Mouse (Mus musculus) layer of hippocampus, postnatal 14 days (tissue): ENCODE measurements around the gene Fbxl17. TPM values are rescaled to one million over a fixed set of nuclear protein-coding genes. Genes with fewer than 3 reads are reported as not detected.

Experiments
- DNase-seq, 2 experiments: peaks; one replicate each; pipeline ENCODE4 v3.0.0; 2021 to 2022; ENCODE audit warnings: low spot score in 2 of 2, mixed read lengths in 1 of 2
- total RNA-seq, 2 experiments: library from RNA; stranded (reverse); gene quantifications; 2 replicates each; pipeline ENCODE4 v1.2.3; 2021

Fbxl17 gene
- total RNA-seq, 2 experiments from 2014 or later = 50.6 to 56.8 TPM

DNA sequence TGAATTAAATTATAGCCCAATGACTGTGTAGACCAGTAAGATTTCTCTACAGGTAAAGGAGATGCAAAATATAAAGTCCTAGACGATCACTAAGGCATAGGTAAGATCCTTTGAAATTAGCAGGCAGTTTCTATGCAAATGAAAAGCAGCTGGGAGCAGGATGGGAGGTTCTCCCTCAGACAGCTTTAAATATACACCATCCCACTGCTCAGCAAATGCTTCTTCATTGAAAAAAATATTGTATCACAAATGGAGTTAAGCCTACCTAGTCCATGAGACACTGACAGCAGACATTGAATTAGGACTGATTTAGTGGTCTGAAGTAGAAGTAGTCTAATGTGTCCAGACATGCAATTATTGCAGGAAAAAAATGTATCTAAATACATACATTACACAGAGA lies 327.1 kb downstream of the Fbxl17 start:
- no peak for DNase-seq

DNA sequence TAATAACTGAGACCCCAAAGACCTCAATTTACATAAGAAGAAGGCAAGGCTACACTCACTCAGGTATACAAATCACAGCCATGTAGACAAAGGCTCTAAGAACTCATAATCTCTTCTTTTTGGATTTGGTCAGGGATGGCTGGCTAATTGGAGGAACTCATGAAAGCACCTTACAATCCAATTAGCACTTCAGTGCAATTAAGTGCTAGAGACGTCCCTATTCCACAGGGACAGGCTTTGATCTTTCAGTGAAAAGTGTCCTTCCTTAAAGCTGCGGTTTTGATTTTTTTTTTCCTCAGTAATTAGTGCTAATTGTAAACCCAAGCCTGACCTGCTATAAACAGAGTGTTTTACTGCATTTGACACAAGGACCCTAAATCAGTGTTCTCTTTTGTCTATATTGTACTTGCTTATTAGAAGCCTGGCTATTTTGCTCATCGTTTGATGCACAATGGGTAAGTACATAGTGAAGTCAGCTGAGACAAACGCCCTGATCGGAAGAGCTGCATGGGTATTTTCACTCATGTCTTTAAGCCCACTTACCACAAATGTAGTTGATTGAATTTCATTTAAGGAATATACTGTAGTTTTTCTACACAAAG lies 327.8 kb downstream of the Fbxl17 start:
- DNase-seq = peak in 1 of 2 experiments; percentile 26

DNA sequence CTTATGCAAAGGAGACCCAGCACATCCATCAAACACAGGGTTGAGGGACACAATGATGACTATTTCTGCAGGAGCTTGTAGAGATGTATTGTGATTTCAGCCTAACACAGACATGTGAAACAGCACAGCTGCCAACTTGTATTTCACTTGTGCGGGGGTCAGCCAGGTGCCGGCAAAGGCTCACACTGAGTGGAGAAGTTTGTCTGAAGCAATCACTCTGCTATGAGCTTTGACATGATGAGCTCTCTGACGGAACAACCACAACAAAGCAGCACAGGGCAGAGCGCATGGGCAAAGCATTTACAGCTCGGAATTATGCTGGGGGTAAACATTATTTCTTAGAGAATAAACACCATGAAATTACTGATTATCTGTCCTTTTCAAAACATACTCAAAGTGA lies 328.6 kb downstream of the Fbxl17 start:
- DNase-seq = no peak

DNA sequence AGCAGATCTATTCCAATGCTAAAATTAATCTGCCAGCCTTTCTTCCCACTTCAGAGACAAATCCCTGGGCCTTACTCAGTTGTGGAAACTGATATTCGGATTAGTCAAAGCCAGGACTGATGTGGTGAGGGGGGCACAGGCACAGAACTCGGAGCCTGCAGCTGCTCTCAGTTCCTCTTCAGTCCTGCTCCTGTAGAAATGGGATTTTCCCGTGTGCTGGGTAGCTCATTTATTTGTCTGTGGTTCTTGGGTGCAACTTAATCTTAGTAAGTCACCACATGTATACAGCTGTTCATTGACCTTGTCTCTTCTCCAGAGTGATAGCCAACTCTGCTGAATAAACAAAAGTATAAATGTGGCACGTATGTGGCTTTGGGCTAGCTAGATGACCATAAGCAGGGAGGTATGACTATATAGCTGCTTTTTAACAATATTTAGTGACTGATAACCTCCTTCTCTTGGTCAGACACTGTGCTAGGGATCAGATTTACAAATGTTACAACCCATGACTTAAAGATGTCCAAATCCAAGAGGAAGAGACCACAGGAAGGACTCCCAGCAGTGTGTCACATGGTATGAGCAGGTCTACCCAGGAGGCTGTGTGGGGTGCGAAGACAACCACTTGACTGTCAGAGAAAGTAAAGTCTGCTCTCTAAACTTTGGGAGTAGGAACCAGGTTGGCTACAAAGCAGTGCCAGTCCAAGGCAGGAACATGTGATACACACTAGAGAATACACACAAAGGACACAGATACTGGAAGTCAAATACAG lies 331.6 kb downstream of the Fbxl17 start:
- DNase-seq = no peak

DNA sequence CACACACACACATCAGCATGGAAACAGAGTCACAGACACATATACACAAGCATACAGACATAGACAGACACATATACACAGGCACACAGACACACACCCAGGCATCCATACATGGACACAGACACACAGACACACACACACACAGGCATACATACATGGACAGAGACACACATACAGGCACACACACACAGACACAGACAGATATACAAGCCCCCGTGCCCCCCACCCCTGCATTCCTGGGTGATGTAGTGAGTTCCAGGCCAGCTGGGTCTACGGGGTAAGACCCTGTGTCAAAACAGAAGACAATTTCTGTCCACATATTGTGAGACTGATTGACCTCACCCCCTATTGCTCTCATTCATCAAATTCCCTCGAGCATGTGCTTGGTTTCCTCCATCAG lies 332.6 kb downstream of the Fbxl17 start:
- DNase-seq = no peak

DNA sequence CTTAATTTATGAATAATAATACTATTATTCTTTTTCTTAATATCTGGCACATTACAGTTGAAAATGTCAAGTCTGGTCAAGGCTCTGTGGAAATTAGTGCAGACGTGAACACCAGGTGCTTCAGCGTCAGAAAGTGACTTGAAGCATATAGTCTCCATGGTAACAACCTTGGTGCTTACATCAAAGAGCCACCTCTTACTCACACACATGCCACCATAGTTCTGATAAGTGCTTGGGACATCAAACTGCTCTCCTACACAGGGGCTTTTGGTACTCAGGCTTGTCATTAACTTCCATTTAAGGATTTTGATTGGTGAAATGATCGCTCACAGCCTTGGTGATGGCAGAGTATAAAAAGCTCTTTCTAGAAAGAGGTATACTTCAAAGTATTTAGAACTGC lies 333.1 kb downstream of the Fbxl17 start:
- no peak for DNase-seq

DNA sequence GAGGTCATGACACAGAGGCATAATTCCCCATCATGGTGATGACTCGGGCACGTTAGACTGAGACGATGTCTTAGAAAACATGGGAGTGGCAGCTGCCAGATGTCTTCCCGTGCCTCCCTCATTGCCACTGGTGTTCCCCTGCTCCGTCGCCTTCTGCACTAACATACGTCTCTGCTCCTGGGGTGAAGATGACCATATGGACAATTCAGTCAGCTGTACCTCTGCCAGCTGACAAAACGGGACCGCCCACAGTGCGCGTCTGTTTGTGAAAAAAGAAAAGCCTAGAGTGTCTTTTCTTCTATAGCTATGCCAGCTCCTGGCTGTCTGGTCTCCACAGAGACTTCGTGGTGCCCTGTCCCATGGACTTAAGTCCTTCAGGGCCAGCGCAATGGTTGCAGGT lies 334.0 kb downstream of the Fbxl17 start:
- DNase-seq = no peak

DNA sequence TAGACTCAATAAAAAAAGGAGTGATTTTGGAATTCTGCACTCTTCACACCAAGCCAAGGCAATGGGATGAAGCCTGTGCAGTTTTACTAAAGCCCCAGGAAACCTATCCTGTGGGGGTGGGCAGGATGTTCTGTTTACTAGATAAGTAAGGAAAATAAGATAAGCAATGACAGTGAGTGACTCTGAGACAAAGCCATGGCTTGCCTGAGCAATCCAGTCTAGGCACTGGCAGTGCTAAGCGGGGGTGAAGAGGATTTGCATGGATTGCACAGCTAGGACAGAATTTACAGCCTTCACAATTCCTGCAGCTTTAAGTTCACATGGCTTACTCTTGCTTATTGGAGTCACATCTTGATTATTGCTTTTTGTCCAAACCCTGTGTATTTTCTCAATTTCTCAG lies 335.5 kb downstream of the Fbxl17 start:
- DNase-seq = no peak

DNA sequence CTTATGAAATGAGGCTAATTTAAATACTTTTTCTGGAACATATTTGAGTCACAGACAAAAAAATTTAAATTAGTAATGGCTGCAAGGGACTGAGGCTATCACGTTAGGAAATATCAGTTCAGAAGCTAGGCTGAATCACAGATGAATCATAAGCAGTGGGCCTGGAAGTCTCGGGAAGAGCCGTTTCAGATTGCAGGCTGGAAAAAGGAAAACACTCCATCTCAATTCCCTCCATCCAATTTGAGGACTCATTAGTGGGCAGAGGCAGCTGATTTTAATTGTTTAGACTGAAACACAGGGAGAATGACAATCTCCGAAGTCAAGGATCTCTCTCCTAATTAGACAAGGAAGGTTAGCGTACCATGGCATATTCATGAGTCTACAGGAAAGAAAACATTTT lies 337.9 kb downstream of the Fbxl17 start:
- no peak for DNase-seq

DNA sequence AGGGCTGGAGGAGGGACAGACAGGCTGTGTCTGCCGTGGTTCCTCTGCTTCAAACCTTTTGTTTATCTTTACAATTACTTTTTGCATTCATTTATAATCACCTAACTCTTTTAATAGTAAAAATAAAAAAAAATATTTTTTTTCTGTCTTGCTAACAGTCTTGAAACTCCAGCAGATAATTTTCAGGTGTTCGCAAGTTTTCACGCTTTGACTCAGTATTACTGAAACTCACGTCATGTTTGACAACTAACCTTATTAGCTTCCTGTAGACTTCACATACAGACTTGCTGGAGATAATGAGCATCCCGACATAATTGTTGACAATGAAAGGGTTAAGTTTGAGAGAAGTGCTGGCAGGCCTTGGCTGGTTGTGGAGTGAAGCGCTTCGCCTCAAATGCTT lies 340.6 kb downstream of the Fbxl17 start:
- DNase-seq = no peak

DNA sequence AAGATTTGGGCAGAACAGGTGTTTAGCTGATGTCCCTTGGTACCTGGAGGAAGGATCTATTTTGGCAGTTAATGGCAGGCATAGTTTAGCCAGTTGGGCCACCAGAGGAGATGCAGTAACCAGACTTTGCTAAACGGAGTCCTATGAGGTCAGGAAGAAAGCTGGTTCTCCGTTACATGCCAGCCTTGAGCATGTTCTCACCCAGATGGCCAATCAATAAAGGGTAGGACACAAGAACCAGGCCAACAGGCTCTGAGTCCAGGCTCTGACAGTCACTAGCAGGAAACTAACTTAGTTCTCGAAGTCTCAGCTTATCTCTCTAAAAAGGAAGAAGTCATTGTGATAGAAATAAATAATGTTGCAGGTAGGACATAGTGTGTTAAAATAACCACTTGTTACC lies 341.4 kb downstream of the Fbxl17 start:
- DNase-seq = no peak

DNA sequence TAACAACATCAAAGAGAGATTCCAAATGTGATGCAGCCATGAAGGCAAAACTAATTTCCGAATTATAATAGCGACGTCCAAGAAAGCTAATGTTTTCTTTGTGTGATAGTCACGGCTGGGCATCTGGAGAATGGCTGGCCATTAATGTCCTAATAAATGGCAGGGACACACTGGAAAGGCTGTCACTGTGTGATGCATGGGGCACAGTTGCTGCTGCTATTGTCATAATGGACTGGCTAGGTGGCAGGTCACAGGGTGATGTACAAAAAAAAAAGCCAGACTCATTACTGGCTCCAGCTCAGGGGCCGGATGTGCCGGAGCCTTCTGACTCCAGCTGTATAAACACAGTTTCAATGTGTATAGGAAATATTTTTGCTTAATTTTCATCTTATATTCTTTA lies 341.9 kb downstream of the Fbxl17 start:
- no peak for DNase-seq

DNA sequence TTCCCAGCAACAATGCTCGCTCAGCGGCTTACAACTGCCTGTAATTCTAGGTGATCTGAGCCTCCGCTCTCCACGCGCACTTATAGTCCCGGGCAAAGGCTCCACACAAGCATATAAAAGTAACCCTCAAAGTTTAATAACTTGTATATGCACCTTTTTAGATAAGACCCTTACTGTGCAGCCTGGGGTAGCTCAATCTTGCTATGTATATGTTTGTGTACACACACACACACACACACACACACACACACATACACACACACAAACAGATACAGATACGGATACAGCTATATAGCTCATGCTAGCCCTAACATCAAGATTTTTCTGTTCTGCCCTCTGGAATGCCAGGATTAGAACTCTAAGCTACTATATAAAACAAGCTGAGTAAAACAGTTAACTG lies 342.8 kb downstream of the Fbxl17 start:
- no peak for DNase-seq

DNA sequence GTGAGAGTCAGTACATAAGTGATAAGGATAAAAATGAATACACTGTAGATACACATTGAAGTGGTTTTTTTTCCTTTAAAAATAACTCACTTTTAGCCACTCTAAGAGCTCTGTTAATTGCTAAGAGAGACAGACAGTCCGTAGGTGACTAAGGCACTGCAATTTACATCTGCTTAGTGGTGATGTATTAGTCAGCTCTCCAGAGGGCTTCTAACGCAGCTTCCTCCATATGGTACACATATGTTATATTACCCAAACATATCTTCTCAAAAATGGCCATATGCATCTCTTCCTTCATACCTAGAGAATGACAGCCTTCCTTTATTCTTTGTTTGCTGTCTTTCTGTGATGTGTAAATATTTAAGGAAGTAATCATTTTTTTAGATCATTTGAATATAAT lies 353.3 kb downstream of the Fbxl17 start:
- DNase-seq = no peak

DNA sequence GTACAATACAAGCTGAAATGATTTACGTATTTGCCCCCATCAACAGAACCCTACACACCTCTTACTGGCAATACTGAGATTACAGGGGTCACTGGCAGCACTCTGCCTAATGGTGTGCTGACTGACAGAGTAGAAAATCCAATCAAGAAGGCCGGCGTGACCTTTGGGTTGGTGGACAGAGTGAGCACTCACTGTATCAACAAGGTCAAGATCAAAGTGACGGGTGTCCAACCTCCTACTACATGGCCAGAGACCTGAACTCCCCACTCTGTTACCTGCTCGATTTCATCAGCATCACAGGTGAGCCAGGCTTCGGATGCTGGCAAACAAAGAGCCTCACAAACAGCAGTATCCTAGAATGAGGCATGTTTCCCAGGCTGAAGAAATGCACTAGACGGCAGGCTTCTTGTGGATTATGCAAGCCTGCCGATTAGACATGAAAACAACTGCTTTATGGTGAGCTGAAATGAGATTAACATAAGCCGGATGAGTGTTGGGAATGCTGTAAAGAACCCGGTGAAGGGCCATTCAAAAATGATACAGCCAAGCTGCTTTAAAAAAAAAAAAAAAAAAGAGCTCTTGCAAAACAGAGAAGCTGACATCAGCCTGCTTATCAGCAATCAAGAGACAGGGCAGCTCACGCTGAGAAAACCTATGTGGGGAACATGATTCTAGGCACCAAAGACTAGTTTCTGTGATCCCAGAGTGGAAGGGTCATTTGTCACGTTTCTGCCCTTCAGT lies 353.9 kb downstream of the Fbxl17 start:
- DNase-seq = no peak

DNA sequence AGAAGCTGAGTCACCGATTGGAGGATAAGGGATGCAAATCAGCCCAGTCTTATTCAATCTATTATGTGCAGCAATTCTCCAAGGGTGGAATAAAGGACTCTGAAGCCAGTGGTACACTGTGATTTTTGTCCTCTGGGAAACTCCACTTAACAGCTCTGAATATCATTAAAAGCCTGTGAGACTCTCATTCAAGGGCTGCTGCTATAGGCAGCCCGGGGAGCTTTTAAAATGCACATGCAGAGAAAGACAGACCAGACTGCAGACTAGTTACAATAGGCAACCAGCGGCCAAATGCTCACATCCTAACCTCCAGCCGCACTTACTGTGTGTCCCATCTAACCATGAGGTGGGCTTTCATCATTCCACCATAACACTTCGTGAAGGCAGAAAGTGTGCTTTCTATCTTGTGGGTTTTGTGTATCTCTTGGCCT lies 354.5 kb downstream of the Fbxl17 start:
- DNase-seq = no peak

DNA sequence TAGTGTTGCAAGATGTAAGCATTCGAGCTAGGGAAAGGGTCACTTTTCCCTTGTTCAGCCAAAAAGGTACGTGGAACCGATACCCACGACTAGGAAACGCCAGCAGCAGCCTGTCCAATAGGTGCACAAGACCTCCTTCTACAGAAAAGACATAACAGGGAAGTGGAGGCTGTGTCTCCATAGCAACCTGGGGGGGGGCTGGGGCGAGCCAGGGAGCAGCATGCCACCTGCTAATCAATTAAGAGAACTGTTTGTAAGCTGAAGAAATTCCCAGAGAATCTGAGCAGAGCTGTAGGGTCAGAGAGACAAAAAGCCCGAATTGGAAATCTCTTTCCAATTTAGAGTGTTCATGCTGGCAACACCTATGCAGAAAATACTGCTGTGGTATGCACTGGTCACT lies 356.0 kb downstream of the Fbxl17 start:
- no peak for DNase-seq

DNA sequence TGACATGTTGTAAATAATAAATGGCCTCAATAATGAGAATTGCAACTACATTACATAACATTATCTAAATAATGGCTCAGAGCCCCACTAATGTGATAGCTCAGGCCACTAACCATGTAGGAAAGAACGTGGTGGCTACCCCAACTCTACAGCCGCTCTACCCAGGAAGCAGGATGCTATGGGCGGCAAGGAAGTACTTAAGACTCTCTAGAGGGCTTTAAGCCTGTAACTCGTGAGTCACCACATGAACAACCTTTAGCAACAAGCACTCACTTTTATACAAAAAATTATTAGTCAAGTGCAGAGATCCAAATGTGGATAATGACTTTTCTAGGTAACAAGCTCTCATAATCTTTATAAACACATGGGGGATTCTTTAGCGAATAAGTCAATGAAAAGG lies 365.0 kb downstream of the Fbxl17 start:
- no peak for DNase-seq

DNA sequence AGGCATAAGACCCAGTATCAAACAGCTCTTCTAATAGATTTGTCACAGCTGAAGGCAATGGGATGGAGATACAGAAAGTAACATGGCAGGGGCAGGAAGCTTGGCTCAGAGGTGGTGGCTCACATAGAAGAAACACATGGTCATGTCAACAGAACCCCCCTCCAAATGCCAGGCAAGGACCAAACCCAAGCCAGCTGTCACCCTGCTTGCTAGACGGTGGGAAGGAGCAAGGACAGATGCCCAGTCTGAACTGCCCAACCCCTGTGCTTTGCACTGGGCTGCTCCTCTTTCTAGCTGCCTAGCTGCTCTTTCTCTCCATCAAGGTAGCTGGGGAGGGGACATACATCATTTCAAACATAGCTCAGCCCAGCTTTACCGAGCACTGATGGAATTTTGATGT lies 377.4 kb downstream of the Fbxl17 start:
- no peak for DNase-seq

DNA sequence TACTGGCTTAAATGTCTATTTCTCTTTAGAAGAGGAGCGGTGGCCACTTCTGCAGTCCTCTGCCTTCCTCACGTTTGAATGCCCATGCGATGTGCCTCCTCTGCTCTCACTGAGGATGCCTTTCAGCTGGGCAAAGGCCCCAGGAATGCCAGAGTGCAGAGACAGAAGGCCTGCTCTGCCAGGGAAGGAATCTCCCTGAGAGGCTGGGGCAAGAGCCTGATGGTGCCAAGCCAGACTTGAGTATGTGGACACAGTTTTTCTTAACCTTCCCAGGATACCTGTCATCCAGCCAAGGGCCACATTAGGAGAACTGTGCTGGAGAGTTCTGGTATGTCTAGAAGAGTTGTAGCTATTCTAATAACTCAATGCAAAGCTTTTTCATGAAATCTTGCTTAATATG lies 380.1 kb downstream of the Fbxl17 start:
- DNase-seq = no peak

DNA sequence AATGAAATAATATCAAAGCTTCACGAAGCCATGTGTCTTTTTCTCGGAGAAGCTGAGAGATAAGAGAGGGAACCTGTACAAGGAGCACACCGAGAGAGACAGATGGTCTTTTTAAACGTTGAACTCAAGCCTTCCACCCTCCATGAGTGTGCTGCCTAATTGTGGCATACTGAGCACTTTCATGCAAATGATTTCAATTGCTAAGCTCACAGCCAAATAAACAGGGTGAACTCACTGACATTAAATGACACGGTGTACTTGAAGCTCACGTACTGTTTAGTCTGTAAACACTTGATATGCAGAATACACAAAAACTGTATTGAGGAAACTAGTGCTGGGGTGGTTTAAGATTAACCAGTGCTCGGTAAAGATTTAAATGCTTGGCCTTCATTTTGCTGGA lies 380.7 kb downstream of the Fbxl17 start:
- DNase-seq = no peak

DNA sequence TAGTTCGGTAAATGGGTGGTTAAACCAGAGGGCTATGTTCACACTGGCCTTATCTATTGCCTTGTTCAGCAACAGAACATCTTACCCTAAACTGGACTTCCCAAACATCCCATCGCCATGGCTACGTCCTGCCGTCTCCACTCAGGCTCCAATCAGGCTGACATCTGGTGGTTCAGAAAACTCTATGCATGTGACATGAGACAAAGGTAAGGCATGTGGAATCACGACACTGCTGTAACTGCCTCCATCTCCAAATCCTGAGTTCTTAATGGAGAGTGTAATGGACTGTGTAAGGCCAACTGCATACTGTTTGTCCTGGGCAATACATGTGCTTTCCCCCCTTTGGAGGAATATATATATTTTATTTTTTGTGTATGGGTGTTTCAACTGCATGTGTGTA lies 382.7 kb downstream of the Fbxl17 start:
- no peak for DNase-seq
